Mouse (Mus musculus) heart, postnatal 10 days (tissue): ENCODE data around the gene Tppp. TPM values are rescaled to one million over a fixed set of nuclear protein-coding genes. Genes with fewer than 3 reads are reported as not detected.

Experiments
- total RNA-seq, 2 experiments: library from RNA; stranded (reverse); gene quantifications; 2 replicates each; pipeline ENCODE4 v1.2.3; 2021

Gene Tppp
- total RNA-seq, 2 experiments from 2014 or later: 15.9 to 17.2 TPM

Other genes starting within 250 kb of the Tppp start
- gene Nkd2, start 161.8 kb upstream of the Tppp start, total RNA-seq: 1 to 10 TPM; 3.0 to 3.4 TPM
- 1 to 10 TPM; 3.0 to 4.0 TPM for gene Trip13, start 71.6 kb upstream of the Tppp start, total RNA-seq
- gene Brd9, start 71.6 kb upstream of the Tppp start, total RNA-seq: 10 to 100 TPM; 30.9 to 32.1 TPM
- gene Zdhhc11, start 45.6 kb upstream of the Tppp start, total RNA-seq: not detected
- gene Cep72, start 52.9 kb downstream of the Tppp start, total RNA-seq: 1 to 10 TPM; 2.0 to 2.8 TPM
- under 1 TPM; 0.65 to 0.74 TPM for gene Slc9a3, start 112.0 kb downstream of the Tppp start, total RNA-seq
- 10 to 100 TPM; 54.4 to 57.3 TPM for gene Exoc3, start 199.3 kb downstream of the Tppp start, total RNA-seq